Mouse (Mus musculus) large intestine, adult 2 months (tissue): ENCODE measurements at regions not wholly inside any gene's neighbourhood (a gene's known extent, or its start where the extent isn't known, plus 50 kb on each side); places are given as distances from the start of the nearest gene placed in this dataset.

Experiments
- DNase-seq: peaks from one replicate; pipeline ENCODE4 v3.0.0-alpha.2; 2012; ENCODE audit warnings: low read depth, low spot score
- WGBS: fragments of 180-500 bp; shearing (Covaris S2); methylation state at CpG from one replicate; pipeline ENCODE4 v1.1.7; 2018; 5-methylcytosine and 5-hydroxymethylcytosine counted together

DNA sequence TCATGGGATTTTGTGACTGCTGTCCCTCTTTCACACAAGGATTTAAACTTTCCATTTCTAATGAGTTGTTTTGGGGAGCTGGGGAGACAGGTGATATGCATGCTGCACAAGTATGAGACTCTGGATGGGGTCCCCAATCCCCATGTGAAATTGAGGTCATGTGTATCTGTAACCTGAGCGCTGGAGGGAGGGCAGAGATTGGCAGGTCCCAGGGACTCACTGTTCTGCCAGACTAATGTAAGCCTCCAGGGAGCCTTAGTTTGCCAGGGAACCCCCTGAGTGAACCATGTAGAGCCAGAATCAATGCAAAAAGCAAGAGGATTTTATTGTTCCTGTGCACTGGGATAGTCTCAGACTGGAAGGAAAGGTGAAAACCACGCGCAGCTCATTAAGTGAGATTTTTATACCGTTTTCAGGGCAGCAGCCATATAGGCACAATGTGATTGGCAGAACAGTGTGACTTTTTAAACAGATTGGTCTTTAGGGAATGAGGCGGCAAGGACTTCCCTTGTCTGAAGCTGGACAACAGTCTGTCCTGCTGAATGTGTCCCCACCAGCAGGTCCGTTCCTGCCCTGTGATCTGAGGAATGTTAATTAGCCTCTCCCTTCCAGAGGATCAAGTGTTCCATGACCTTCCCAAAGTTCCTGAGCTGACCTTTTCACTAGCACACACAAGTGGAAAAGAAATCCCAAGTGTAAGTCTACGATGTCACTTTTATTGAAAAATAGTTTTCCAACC lies 59.9 kb upstream of the Oxgr1 start:
- 69% methylated on average over 7 of the region's 7 CpGs for WGBS
- no peak for DNase-seq

DNA sequence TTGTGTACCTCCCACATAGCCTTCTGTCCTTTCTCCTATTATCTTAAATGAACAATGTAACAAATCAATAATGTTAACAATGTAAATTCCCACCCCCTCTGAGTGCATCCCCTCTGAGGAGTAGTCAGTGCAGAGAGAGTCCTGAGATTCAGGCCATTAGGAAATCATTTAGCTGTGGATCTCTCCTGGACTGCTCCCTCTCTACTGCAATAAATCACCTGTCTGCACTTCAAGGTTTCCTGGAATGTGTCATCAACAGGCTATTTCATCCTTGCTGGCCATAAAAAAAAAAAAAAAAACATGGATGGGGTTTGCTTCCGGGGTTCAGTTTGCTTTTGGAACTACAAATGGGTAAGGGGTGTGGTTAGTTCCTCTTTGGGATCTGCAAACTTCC lies 60.5 kb upstream of the Oxgr1 start:
- peak; percentile 13 for DNase-seq
- 8% methylated on average over 1 of the region's 1 CpGs for WGBS

DNA sequence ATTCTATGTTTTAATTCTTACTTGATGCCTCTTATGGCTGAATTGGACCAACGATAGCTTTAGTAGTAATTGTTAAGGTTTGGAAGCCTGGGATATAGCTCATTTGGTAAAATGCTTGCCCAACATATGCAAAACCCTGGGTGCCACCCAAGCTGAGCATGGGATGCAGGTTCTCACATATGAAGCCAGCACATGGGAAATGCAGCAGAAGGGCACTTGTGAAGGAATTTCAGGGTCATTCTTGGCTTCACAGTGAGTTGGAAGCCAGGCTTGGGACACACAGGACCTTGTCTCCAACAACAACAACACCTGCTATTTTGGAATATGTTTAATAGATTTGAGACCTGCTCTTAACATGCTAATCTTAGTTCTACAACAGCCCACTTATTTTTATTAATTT lies 67.6 kb upstream of the Oxgr1 start:
- WGBS: 89% methylated on average over 1 of the region's 1 CpGs
- DNase-seq: no peak

DNA sequence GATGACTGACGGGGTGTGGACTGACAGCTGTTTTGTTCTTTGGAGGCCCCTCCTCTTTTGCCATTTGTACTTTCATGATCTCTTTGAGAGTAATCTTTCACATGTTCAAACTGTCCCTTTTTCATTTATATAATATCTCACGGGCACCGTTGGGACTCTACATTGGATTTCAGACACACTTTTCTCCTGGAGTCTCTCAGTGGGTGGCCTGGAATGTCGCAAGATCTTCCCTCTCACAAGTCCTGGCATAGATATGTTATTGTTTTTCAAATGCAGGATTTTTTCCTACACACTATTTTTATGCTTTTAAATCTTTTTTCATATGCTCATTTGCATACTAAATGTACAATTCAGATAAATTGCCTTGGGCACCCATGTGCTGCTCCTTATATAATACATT lies 71.1 kb upstream of the Oxgr1 start:
- 82% methylated on average over 4 of the region's 4 CpGs for WGBS
- no peak for DNase-seq

DNA sequence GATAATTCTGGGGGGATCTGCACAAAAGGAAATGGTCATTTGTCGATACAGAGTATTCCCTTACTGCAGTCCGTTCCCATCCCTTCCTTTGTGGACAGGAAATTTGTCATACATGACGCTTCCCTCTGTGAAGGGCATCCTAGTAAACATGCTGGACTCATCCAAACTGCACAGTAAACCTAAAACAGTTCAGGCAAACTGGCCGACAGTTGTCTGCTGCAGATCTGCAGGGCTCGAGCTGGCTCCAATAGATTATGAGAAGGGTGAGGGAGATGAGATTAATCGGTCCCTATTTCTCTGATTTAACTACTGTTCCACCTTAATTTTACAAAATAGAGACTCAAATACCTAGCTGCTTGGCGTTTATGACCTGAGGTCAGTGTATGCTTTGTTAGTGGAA lies 76.3 kb upstream of the Oxgr1 start:
- WGBS: 86% methylated on average over 7 of the region's 7 CpGs
- DNase-seq: no peak

DNA sequence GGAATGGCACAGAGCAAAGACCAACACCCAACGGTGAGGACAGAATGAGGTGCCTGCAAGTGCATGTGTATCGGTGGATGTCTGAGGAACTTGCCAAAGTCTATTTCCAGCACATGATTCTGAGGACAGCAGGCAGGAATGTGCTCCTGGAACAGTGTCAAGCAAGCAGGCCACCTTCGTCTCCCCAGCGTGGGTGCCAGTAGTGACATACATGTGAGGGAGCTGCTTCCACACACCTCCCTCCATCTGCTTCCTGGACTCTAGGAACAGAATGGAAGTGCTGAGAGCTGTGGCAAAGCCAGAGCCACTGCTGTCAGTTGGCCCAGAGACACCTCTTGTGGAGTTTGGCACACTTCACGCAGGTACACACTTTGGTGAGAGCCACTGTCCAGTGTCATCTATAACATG lies 76.9 kb upstream of the Oxgr1 start:
- WGBS: 80% methylated on average over 5 of the region's 5 CpGs
- DNase-seq: no peak

DNA sequence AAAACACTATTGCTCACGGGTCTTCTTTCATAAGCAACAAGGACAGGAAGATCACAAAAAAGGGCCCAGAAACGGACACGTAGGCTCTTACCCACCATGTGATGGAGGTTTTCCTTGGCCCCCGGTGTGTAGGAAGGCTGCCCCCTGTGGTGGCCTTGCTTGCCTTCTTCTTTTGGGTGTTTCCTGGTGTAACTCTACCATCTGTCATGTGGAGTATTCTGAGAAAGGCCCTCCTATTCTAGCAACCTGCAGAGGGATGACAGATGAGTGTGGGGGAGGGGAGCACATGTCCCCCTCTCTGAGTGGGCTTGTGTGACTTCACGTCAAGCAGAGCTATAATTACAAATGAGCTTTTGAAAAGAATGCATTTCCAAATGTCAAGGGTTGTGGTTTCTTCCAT lies 77.3 kb upstream of the Oxgr1 start:
- WGBS: 81% methylated on average over 5 of the region's 5 CpGs
- no peak for DNase-seq

DNA sequence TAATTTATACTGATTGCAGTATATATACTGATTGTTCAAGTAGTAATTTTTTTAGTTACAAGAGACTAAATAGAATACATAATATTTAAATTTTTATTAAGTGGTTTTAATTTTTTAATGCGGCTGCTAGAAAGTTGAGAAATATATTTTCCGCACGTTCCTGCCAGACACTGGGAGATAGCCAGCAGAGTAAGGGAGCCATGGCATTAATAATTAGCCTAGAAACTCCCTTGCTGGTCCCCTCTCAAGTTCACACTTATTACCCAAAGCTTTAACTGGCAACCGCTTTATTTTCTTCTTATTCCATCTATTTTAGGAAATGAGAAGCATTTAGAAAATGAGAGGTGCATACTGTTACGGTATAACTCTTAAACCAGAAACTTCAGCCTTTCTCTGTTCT lies 78.0 kb upstream of the Oxgr1 start:
- no peak for DNase-seq
- 92% methylated on average over 5 of the region's 5 CpGs for WGBS

DNA sequence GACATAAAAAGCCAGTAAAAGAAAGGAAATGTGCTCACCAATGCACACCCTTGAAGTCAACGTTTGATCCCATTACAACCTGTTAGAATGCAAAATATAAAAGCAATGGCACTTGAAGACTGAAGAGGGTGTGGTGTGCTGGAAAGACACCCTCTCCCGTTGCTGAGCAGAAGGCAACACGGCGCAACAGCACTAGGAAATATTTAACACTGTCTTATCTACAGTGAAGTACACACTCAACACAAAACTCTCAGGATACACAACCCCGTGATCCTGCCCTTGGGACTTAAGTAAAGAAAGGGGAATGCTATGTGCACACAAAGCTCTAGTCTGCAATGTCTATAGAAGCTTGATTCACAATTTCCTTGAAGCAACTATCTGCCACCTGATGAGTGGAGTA lies 83.1 kb upstream of the Oxgr1 start:
- DNase-seq: no peak
- 66% methylated on average over 5 of the region's 5 CpGs for WGBS

DNA sequence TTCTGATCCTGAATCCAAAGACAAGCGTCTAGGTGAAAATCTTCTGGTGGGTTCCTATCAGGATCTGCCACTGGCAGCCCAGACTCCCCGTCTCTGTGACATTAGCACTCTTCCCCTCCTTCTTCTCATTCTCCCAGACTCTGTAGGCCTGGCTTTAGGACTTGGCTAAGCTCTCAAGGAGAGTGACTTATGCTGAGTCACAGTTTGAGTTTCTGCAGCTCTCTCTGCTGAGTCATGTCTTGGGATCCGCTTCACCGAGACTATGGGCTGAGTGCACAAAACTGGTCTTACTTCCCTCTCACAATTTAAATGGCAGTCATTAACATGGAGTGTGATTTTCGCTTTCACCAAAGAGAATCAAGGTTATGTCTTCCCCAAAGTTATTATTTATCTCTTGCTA lies 85.2 kb upstream of the Oxgr1 start:
- 60% methylated on average over 5 of the region's 5 CpGs for WGBS
- no peak for DNase-seq

DNA sequence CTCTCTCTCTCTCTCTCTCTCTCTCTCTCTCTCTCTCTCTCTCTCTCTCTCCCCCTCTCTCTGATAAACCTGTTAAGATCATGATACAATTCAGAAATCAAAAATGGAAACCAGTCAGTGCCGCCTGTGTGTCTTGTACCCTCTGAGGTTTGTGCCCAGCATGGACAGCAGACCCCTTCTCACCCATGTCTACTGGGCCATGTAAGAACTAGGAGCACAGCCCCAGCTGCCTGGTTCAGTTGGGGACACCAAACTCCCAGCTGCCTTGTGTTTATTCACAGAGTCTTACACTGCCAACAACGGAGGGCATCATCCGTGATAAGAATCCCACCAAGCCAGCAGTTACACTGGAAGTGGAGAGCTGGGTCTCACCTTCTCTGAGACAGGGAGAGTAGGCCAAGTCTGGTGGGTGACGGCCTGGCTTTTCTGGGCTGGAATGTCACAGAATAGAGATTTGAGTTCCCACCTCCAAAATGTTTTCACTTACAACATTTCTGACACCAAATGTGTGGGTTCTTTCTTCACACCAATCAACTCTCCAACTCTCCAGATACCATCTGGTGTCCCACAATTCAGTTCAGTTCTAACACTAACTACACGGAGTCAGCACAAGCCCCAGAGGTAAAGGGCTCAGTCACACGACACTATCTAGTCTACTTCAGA lies 92.2 kb upstream of the Oxgr1 start:
- no peak for DNase-seq

DNA sequence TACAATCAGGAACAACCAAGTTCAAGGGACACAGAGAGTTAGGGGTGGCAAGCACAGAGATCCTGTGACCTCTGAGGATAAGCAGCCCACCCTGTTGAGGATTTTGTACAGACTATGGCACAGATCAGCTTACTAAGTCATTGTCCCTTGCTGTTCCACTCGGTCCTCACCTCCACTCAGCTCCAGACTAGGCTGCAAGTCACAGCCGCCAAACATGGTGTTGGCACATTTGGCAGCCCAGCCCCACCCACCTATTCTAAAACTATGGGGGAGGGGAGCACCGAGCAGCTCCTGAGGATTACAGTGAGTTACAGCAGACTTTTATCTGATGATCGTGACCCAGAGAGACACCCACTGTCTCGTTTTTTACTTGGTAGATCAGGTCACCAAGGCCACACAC lies 93.0 kb upstream of the Oxgr1 start:
- DNase-seq: no peak
- WGBS: 53% methylated on average over 5 of the region's 5 CpGs

More for the DNA sequence above, 92.2 kb upstream of the Oxgr1 start:
- 82% methylated on average over 6 of the region's 6 CpGs for WGBS

DNA sequence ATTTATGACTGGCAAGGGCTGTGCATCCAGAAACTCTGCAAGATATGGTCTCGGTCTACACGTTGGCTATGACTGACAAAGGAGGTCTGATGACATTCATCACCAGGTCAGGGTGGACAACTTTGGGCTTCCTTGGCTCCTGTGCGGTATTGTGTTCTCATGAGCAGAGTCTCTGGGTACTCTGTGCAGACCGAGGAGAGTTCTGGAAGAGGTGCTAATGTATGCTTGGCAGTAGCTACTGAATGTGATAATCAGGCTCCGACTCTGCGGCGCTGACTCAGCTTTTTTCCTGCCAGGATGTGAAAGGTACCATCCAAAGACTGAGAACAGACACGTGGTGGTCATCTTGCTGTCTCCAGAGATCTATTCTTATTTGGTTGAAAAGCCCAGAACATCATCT lies 94.5 kb upstream of the Oxgr1 start:
- 89% methylated on average over 8 of the region's 8 CpGs for WGBS

DNA sequence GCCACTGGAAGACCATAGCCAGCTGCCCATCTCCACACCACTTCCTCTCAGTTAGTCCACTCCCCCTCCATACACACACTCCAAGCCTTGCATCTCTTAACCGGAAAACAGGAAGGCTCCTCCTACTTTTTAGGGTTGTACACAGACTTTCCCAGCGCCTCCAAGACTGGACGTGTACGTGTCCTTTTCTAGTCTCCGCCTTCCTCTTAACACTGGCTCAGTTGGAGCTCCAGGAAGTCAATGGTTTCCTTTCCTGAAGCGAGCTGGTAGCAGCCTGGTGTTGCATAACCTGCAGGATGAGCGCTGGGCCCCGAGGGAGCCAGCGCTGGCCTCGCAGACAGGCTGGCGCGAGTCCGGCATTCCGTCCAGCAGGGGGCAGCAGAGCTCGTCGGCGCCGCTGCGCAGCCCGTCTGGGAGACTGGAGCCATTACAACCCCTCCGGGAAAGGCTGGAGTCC lies 95.5 kb upstream of the Oxgr1 start:
- DNase-seq: peak; percentile 67
- 2% methylated on average over 21 of the region's 21 CpGs for WGBS

More for the DNA sequence above, 94.5 kb upstream of the Oxgr1 start:
- no peak for DNase-seq

DNA sequence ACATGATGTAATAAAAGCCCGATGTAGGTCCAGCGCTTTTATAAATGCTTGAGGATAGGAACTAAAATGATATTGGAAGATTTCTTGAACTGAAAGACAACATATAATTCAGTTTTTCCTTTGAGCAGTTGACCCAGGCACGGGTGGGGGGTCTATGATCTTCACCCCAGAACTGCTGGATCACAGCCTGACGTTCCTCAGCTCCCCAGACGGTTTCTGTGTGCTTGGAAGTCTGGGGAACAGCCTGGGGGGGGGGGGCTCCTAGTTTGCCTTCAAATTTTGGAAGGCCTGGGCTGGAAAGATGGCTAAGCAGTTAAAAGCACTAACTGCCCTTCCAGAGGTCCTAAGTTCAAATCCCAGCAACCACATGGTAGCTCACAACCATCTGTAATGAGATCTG lies 96.3 kb upstream of the Oxgr1 start:
- WGBS: 82% methylated on average over 5 of the region's 5 CpGs
- DNase-seq: no peak

DNA sequence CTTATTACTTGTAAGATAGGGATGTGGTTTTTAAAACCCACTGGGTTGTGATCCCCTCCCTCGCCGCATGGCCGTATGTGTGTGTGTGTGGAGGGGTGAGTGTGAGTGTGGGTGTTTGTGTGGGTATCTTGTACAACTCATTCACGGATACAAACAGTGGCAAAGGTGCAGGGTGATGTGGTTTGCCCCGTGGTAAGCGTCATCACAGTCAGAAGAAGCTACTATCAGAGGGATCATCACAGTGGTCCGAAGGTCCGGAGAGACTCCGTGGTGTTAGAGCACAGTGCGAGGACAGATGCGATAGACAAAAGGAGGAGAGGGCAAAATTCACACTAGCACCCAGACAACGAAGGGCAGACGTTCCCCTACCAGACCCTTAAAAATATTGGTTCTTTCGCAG lies 97.0 kb upstream of the Oxgr1 start:
- DNase-seq: no peak
- WGBS: 97% methylated on average over 14 of the region's 14 CpGs

DNA sequence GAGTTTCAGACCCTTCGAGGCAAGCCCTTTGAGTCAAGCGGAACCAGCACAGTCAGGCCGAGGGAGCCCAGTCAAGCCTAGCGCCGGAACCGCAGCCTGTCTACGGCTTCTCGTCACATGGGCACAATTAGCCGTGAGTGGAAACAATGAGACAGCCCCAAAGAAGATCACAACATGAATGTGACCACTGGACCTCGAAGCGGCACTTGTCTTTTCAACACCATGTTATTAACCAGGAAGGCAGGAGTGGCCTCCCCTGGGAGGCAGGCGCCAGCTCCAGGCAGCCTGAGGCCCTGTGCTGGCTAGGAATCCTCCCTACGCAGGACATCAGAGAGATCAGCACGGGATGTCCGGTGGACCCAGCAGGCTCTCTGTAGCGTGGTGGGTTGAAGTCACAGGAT lies 97.4 kb upstream of the Oxgr1 start:
- DNase-seq: no peak
- 94% methylated on average over 16 of the region's 16 CpGs for WGBS

DNA sequence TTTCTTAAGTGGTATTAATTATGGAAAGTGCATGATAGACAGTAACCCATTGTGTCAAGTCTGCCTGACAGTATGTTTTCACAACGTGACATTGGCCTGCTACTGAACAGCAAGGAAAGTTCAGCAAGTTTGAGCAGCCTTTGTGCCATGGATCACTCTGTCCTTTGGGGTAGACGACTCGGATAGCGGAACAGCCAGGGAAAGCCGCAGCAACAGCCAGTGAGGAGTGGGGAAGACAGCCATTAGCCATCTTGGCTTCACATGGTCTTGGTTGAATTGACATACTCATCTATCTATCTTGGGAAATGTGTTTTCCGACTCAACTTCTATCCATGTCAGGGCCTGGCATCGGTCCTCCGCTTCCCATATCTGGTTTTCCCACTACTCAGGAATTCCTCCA lies 98.0 kb upstream of the Oxgr1 start:
- DNase-seq: no peak
- WGBS: 97% methylated on average over 8 of the region's 8 CpGs

DNA sequence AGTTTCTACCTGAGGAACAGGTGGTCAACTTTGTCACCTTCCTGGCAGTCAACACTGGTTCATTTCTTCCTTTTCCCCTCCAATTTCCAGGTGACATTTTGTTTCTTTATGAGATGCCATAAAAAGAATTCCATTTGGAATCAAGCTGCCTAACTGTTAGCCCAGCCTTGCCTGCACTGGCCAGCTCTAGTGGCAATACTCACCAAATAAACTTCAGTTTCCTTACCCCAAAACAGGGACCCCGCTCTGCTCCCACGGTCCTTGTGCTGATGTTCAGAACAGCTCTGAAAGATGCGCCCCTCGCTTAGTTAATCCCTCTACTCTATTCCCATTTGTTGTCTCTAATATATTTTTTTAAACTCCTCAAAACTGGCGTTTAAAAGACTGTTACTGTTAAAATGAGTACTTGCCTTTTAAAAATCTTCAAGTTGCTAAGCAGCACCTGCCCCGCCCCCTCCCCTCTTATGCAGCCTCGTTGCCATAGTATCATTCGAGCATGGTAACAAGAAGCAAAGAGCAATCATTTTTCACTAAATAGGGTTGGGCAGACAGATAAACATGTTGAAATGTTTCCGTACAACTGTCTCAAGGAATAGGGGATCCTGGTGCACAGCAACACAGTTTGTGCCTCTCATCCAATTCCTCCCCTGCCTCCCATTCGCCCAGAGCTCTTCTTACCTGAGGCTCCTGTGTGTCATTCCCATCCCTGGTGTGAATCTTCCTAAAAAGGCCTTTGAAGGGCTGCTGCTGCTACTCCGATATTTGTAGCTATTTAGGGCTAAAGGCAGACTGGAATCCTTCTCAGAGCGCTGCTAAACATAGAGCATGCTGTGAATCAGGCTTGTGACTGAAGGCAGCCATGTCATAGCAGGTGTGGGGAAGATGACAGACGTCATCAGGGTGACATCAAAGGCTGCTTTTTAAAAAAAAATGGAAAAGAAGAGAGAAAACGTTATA lies 98.8 kb upstream of the Oxgr1 start:
- DNase-seq: no peak
- WGBS: 73% methylated on average over 14 of the region's 14 CpGs

DNA sequence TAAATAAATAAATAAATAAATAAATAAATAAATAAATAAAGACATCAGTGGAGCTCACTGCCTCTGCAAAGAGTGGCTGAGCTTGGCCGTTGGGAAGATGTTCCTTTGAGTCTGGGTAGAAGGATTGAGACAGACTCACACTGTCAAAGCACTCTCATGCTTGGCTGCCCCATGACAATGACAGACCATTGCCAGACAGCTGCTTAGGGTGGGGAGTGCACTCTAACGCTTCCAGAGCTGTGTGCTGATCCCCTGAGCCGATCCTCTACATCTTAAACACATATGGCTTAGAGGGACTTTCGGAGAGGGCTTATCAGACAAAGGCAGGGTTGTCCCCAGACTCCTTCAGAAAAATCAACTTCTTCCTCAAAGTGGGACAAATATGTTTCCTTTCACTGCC lies 100.0 kb upstream of the Oxgr1 start:
- DNase-seq: no peak
- WGBS: 55% methylated on average over 4 of the region's 4 CpGs
